Mouse (Mus musculus): ENCODE measurements at regions not wholly inside any gene's neighbourhood (a gene's known extent, or its start where the extent isn't known, plus 50 kb on each side); places are given as distances from the start of the nearest gene placed in this dataset.

- DNase-seq = no peak
These were observed 210.6 kb downstream of the Cyp26b1 start for GRCm38 (mm10) chr6:84383141-84383540.

GRCm38 (mm10) chr6:84381571-84381970, 212.1 kb downstream of the Cyp26b1 start:
- DNase-seq = no peak

DNA sequence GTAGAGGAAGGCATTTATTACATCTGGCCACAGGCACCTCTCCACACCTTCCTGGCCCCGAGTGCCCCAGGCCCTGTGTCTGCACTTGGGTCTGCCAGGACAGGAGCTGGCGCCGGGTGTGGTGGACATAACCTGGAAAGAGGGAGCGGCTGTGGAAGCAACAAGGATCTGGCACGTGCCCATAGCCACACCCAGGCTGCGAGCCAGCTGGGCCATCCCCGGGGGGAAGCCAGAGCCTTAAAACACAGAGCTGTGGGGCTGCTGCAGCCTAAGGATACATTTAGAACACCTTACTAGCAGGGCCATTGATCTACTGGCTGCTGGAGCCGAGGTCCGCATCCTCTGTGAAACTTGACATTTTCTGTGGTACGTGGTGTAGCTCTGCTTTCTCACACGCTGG, 217.0 kb downstream of the Cyp26b1 start:
- peak in 1 of 2 experiments; percentile 8 for DNase-seq

- DNase-seq = peak; percentile 41
These were observed 218.2 kb downstream of the Cyp26b1 start for GRCm38 (mm10) chr6:84375498-84375897.

GRCm38 (mm10) chr6:84366365-84366764, 227.3 kb downstream of the Cyp26b1 start:
- no peak for DNase-seq

GRCm38 (mm10) chr6:84365914-84366313, 227.8 kb downstream of the Cyp26b1 start:
- DNase-seq = no peak

DNA sequence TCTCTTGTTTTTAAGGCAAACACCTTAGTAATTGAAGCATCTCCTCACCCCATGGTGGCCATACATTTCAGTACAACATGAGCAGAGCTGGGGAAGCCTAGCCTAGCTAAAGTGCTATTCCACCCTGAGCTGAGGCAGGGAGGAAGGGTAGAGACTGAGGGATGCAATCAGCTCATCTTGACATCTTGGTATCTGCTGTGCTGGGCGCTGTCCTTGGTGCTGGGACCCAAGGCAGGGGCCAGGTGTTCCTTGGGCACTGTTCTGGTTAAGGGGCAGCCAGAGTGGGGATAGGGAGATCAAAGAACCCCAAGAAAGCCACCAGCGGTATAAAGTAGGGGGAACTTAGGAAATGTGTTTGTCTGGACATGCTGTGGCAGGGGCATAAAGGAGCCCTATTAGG, 228.7 kb downstream of the Cyp26b1 start:
- DNase-seq = no peak

DNA sequence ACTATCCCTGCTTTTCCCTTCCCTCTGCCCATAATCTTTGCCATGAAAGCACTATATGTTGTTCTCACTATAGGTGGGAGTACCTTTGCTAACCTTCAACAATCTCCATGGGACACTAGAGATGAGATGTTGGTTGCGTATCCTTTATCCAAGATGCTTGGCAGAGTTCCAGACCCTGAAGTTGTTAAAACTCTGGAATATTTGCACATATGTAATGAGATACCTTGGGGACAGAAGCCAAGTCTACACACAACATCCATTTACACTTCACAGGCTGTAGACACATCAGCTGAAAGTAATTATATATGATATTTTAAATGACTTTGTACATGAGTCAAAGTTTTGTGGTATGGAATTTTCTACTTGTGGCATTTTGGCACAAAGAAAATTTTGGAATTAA, 231.4 kb downstream of the Cyp26b1 start:
- no peak for DNase-seq

- DNase-seq = no peak
These were observed 235.8 kb downstream of the Cyp26b1 start for GRCm38 (mm10) chr6:84357911-84358310.

DNA sequence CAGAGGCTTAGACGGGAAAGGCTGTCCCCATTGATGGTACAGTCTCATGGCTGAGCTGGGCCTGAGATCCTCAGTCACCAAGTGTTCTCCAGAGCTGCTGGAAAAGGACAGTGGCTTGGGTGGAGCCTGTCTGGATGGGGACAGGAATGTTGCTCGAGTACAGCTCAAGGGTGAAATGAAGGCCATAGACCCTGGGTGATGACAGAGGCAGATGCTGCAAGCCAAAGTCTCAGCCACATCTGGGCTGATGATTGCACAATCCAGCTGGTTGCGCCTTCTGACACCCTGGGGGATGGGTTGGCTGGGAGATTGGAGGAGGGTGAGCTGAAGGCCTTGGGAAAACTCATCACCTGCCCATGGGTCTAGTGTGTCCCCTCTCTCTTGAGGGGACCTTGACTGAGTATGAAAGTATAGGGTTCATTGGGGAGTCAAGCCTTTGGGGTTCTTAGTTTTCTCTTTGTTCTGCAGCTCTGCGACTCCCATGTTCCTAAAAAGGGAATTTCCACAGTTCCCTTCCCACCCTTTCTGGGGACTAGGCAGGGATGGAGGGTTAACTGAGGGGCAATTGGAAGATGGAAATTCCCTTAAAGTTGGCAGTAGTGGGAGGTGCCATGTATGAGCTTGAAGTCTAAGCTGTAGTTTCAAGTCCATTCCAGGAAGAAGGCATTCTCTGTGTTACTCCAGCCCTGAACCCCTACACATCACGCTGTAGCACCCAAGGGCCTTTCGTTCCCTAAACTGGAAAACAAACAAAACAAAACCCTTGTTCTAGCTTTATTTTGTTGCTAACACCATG, 240.1 kb downstream of the Cyp26b1 start:
- DNase-seq = peak; percentile 37 to 50

GRCm38 (mm10) chr6:84344936-84345335, 248.8 kb downstream of the Cyp26b1 start:
- no peak for DNase-seq

- no peak for DNase-seq
These were observed 260.0 kb downstream of the Cyp26b1 start for GRCm38 (mm10) chr6:84333666-84334179.

GRCm38 (mm10) chr6:84329106-84329505, 264.6 kb downstream of the Cyp26b1 start:
- DNase-seq = peak; percentile 29 to 30

- DNase-seq = no peak
These were observed 265.7 kb downstream of the Cyp26b1 start for GRCm38 (mm10) chr6:84328030-84328390.

GRCm38 (mm10) chr6:84327306-84328029, 266.2 kb downstream of the Cyp26b1 start:
- peak; percentile 34 to 63 for DNase-seq

GRCm38 (mm10) chr6:84325384-84326114, 268.2 kb downstream of the Cyp26b1 start:
- DNase-seq = peak; percentile 44 to 59

DNA sequence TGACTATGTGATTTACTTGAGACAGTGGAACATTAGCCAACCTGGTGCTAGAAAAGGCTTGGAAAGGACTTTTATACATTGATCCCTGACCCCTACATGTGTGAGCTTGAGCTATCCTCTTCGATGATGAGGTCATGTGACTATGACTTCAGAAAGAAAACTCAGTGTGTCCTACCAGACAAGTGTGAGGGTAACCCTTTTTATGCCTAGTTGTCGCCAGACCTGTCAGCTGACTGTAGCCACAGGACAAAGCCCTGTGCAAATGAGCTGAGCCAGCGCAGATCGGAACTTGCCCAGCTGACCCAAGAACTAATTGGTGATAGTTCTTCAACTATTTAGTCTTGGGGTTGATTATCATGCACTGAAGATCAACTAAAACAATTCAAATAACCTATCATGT, 269.5 kb downstream of the Cyp26b1 start:
- DNase-seq = no peak

DNA sequence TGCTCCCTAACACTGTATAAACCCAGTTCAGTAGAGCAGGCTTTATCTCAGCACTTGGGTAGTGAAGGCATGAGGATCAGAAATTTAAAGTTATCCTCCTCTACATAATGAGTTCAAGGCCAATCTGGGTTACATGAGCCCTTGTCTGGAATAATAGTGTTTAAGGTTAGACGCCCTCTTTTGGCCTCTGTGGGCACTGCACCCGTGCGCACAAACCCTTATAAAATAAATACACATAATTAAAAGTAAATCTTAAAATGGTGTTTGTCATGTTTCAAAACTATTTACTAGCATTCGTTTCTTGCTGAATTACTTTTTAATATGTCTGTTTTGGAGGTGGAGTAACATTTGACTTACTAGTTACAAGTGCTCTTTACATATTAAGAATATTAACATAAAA, 271.2 kb downstream of the Cyp26b1 start:
- DNase-seq = no peak

DNA sequence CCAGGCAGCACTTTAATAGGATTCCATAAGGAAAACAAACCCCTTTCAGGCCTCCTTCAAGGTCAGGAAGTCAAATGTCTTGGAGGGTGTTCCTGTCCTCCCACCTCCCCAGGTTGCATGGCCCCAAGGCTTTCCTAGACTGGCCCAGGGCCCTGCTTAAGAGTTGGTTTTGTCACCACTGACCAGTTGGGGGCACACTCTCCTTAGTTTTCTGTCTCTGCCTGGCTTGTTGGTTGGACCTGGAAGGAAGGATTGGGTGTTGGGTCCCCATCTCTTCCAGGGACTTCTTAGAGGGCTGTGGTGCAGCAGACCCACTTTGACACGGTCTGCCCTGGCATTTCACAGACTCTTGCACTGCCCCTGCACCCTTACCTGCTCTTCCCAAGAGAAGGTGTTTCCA, 273.1 kb downstream of the Cyp26b1 start:
- DNase-seq = peak; percentile 24 to 38

DNA sequence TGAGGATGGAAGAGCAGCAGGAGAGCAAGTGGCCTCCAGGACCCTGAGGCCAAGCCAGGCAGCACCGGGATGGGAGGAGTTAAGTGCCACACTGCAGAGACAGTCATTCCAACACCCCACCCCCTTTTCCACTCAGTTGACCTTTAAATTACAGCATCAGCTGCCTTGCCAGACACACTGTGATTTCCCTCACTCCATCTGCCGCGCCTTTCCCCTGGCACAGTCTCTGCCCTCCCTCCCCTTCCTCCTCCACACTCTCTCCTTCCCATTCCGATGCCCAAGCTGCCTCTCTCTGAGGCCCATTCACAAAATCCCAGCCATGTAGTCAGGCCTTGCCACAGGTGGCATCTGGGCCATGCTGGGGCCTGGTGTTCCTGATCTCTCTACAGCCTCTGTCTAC, 274.9 kb downstream of the Cyp26b1 start:
- DNase-seq = peak in 1 of 2 experiments; percentile 34

DNA sequence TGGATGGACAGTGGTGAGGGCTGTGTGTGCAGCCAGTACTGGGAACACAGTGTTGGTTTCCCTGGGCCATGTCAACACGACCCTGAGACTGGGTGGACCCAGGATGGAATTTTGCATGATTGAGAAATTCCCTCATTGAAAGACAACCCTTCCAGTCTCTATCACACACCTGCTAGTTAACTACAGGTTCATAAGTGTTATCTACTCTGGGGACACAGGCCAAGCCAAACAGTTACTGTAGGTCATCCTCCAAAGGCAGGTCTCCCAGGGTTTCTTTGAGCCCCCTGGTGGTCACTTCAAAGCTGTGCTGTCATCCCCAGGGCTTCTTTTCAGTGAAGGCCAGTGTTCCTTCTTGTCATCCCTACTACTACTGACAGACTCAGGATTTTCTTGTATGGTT, 276.7 kb downstream of the Cyp26b1 start:
- peak in 1 of 2 experiments; percentile 24 for DNase-seq

DNA sequence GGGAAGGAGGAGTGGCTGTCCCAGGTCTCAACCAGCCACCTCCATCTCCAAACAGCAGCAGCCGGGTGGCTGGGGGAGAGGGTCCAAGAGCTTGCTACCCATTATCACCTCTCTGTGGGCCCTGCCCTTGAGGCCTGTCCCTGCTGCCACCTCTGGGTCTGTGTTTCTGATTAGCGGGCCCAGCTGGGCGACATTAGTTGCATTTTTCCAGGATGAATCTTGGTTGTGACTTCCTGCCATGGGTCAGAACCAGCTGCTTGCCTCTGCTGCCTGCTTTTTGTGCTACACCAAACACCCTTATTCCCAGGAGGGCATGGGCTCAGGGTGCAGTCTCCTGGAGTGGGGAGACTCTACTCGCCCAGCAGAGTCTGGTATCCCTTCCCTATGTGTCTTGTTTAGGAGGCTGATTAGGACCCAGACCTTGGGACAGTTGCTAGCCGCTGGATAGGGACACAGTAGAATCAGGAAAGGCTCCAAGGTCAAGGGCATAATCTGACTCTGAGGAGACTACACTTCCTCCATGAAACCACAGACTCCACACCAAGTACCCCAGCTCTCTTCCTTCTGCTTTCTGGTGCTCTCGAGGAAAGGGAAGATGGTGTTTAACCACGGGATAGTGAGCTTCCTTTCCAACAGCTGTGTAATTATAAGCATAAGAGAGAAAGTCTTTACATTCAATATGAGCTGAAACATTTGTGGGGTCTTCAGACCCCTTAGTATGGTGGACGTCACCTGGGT, 278.4 kb downstream of the Cyp26b1 start:
- DNase-seq = no peak

DNA sequence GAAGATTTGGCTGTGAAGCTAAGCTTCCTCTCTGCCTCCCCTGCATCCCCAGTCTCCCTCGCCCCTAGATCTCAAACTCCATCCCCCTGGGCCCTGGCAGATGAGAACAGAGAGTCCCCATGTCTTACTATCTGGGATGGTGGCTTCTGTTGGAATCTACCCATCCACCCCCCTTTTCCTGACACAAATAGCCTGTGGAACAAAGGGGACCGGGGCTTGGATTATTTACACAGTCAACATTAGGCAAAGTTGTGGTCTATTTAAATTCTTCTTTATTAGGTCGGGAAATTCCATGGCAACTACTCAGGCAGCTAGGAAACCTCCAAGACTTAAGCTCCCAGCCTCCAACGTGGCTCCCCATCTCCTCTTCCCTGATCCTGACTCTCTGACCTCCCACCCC, 279.9 kb downstream of the Cyp26b1 start:
- DNase-seq = no peak

Data from lung, adult 18-20 months (tissue).